Mouse (Mus musculus) limb, embryonic 13.5 days (tissue): ENCODE measurements at regions not wholly inside any gene's neighbourhood (a gene's known extent, or its start where the extent isn't known, plus 50 kb on each side); places are given as distances from the start of the nearest gene placed in this dataset.

ENCODE experiments used
- ATAC-seq: fragments of 200-750 bp; cut with Nextera tagmentation; 2 replicates; pipeline ENCODE4 v1.8.0; 2017; ENCODE audit warnings: low read depth, moderate number of reproducible peaks, moderate TSS enrichment; ENCODE audit not compliant: low FRiP score
- H3K27ac ChIP-seq: fragments of 300-500 bp; sonication (generic); 2 replicates; pipeline ENCODE4 v1.5.1; 2015; ENCODE audit warnings: inconsistent platforms, mild to moderate bottlenecking, moderate library complexity
- H3K27me3 ChIP-seq: fragments of 300-500 bp; sonication (generic); 2 replicates; pipeline ENCODE4 v1.6.1; 2015; ENCODE audit warnings: mild to moderate bottlenecking, inconsistent platforms
- H3K36me3 ChIP-seq: fragments of 300-500 bp; sonication (generic); 2 replicates; pipeline ENCODE4 v1.6.1; 2015; ENCODE audit warnings: inconsistent platforms, mild to moderate bottlenecking, moderate library complexity
- H3K4me1 ChIP-seq: fragments of 300-500 bp; sonication (generic); 2 replicates; pipeline ENCODE4 v1.6.1; 2015; ENCODE audit warnings: inconsistent platforms
- H3K4me2 ChIP-seq: fragments of 300-500 bp; sonication (generic); replicated peaks from 2 replicates; pipeline ENCODE4 v1.6.1; 2015; ENCODE audit warnings: inconsistent platforms, mild to moderate bottlenecking, moderate library complexity
- H3K4me3 ChIP-seq: fragments of 300-500 bp; sonication (generic); 2 replicates; pipeline ENCODE4 v1.5.1; 2015; ENCODE audit warnings: moderate library complexity, mild to moderate bottlenecking, inconsistent platforms
- H3K9ac ChIP-seq: fragments of 300-500 bp; sonication (generic); 2 replicates; pipeline ENCODE4 v1.6.1; 2015; ENCODE audit warnings: mild to moderate bottlenecking, inconsistent platforms
- H3K9me3 ChIP-seq: fragments of 300-500 bp; sonication (generic); 2 replicates; pipeline ENCODE4 v1.6.1; 2016; ENCODE audit warnings: inconsistent platforms
- WGBS: fragments of 180-500 bp; shearing (Covaris S2); methylation state at CpG from one replicate; pipeline ENCODE4 v1.1.7; 2015; 5-methylcytosine and 5-hydroxymethylcytosine counted together

GRCm38 (mm10) chrX:82741478-82741877 is 207.2 kb upstream of the Dmd start:
- Histone ChIP-seq H3K9me3 (no peaks in the 10 kb centered on the region), H3K4me1 (no peaks in the 10 kb centered on the region), H3K4me2 (no peak overlapping the region), H3K36me3 (no peaks in the 10 kb centered on the region), H3K9ac (no peak overlapping the region), H3K4me3 (no peak overlapping the region), H3K27ac (no peak overlapping the region), H3K27me3 (no peaks in the 10 kb centered on the region)
- ATAC-seq: no peak

- WGBS: 77% methylated on average over 2 of the region's 2 CpGs
- H3K4me3 ChIP-seq: no peak overlapping the region
- H3K27me3 ChIP-seq: no peaks in the 10 kb centered on the region
- H3K4me2 ChIP-seq: no peak overlapping the region
- H3K9me3 ChIP-seq: no peaks in the 10 kb centered on the region; the same call in 1 of the 2 replicates
- H3K36me3 ChIP-seq: no peaks in the 10 kb centered on the region
- H3K9ac ChIP-seq: no peak overlapping the region
- no peaks in the 10 kb centered on the region for H3K4me1 ChIP-seq
- H3K27ac ChIP-seq: no peak overlapping the region
- no peak for ATAC-seq
Observed at GRCm38 (mm10) chrX:82764204-82764603, 184.5 kb upstream of the Dmd start.

- Histone ChIP-seq H3K4me3 (no peak overlapping the region), H3K27ac (no peak overlapping the region), H3K9me3 (no peaks in the 10 kb centered on the region), H3K4me1 (no peaks in the 10 kb centered on the region), H3K36me3 (no peaks in the 10 kb centered on the region), H3K9ac (no peak overlapping the region), H3K27me3 (no peaks in the 10 kb centered on the region), H3K4me2 (no peak overlapping the region)
- no peak for ATAC-seq
- 41% methylated on average over 2 of the region's 2 CpGs for WGBS
Observed at GRCm38 (mm10) chrX:82809171-82809570, 139.5 kb upstream of the Dmd start.

- peak; percentile 64; the same call in 1 of the 2 replicates for ATAC-seq
Observed at GRCm38 (mm10) chrX:82814618-82815017, 134.1 kb upstream of the Dmd start.

GRCm38 (mm10) chrX:82817045-82817444 is 131.6 kb upstream of the Dmd start:
- no peaks in the 10 kb centered on the region for H3K9me3 ChIP-seq
- no peak overlapping the region for H3K4me2 ChIP-seq
- no peaks in the 10 kb centered on the region for H3K27me3 ChIP-seq
- H3K36me3 ChIP-seq: no peaks in the 10 kb centered on the region
- WGBS: 54% methylated on average over 4 of the region's 4 CpGs
- H3K27ac ChIP-seq: no peak overlapping the region
- no peaks in the 10 kb centered on the region for H3K4me1 ChIP-seq
- ATAC-seq: no peak
- H3K9ac ChIP-seq: no peak overlapping the region
- no peak overlapping the region for H3K4me3 ChIP-seq

More at GRCm38 (mm10) chrX:82814618-82815017, 134.1 kb upstream of the Dmd start:
- H3K4me1 ChIP-seq: no peaks in the 10 kb centered on the region
- H3K36me3 ChIP-seq: no peaks in the 10 kb centered on the region
- peak overlapping the region; percentile 48 for H3K4me2 ChIP-seq
- 32% methylated on average over 11 of the region's 11 CpGs for WGBS
- no peak overlapping the region for H3K27ac ChIP-seq
- H3K4me3 ChIP-seq: peak overlapping the region; percentile 24
- no peaks in the 10 kb centered on the region for H3K9me3 ChIP-seq
- no peaks in the 10 kb centered on the region for H3K27me3 ChIP-seq
- H3K9ac ChIP-seq: no peak overlapping the region

GRCm38 (mm10) chrX:82823606-82824005 is 125.1 kb upstream of the Dmd start:
- H3K27me3 ChIP-seq: no peaks in the 10 kb centered on the region
- no peak overlapping the region for H3K4me3 ChIP-seq
- no peak overlapping the region for H3K9ac ChIP-seq
- H3K4me1 ChIP-seq: no peaks in the 10 kb centered on the region
- H3K4me2 ChIP-seq: no peak overlapping the region
- no peak overlapping the region for H3K27ac ChIP-seq
- no peaks in the 10 kb centered on the region for H3K9me3 ChIP-seq
- no peak for ATAC-seq
- WGBS: 46% methylated on average over 5 of the region's 5 CpGs
- H3K36me3 ChIP-seq: no peaks in the 10 kb centered on the region

- no peak overlapping the region for H3K4me3 ChIP-seq
- H3K27ac ChIP-seq: no peak overlapping the region
- no peaks in the 10 kb centered on the region for H3K4me1 ChIP-seq
- H3K4me2 ChIP-seq: no peak overlapping the region
- H3K9me3 ChIP-seq: no peaks in the 10 kb centered on the region
- H3K27me3 ChIP-seq: no peaks in the 10 kb centered on the region
- H3K9ac ChIP-seq: no peak overlapping the region
- no peak for ATAC-seq
- no peaks in the 10 kb centered on the region for H3K36me3 ChIP-seq
- WGBS: 37% methylated on average over 1 of the region's 1 CpGs
Observed at GRCm38 (mm10) chrX:82866116-82866515, 82.6 kb upstream of the Dmd start.
